Mouse (Mus musculus) embryonic facial prominence, embryonic 10.5 days (tissue): ENCODE measurements at regions not wholly inside any gene's neighbourhood (a gene's known extent, or its start where the extent isn't known, plus 50 kb on each side); places are given as distances from the start of the nearest gene placed in this dataset.
A peak's percentile ranks its signal among the peaks of the same experiment; 100 is the strongest.

Source experiments
- DNase-seq: peaks from one replicate; pipeline ENCODE4 v3.0.0-alpha.2; 2017; ENCODE audit warnings: low spot score
- H3K27ac ChIP-seq: fragments of 300-500 bp; sonication (generic); replicated peaks from 2 replicates; pipeline ENCODE4 v1.5.1; 2016; ENCODE audit warnings: mild to moderate bottlenecking
- H3K27me3 ChIP-seq: fragments of 300-500 bp; sonication (generic); replicated peaks from 2 replicates; pipeline ENCODE4 v1.6.1; 2016; ENCODE audit warnings: low read depth, mild to moderate bottlenecking; ENCODE audit not compliant: poor library complexity, severe bottlenecking
- H3K36me3 ChIP-seq: fragments of 300-500 bp; sonication (generic); replicated peaks from 2 replicates; pipeline ENCODE4 v1.6.1; 2016; ENCODE audit warnings: mild to moderate bottlenecking, moderate library complexity
- H3K4me1 ChIP-seq: fragments of 300-500 bp; sonication (generic); 2 replicates; pipeline ENCODE4 v1.6.1; 2016
- H3K4me3 ChIP-seq: fragments of 300-500 bp; sonication (generic); 2 replicates; pipeline ENCODE4 v1.5.1; 2016; ENCODE audit warnings: mild to moderate bottlenecking, moderate library complexity
- H3K9me3 ChIP-seq: fragments of 300-500 bp; sonication (generic); 2 replicates; pipeline ENCODE4 v1.6.1; 2016; ENCODE audit warnings: mild to moderate bottlenecking
- WGBS: fragments of 180-500 bp; shearing (Covaris S2); methylation state at CpG from one replicate; pipeline ENCODE4 v1.1.7; 2016; 5-methylcytosine and 5-hydroxymethylcytosine counted together

- no peaks in the 10 kb centered on the region for H3K36me3 ChIP-seq
- 37% methylated on average over 19 of the region's 19 CpGs for WGBS
- no peaks in the 10 kb centered on the region for H3K27me3 ChIP-seq
- H3K9me3 ChIP-seq: no peaks in the 10 kb centered on the region
- no peak for DNase-seq
- no peak overlapping the region for H3K4me3 ChIP-seq
- H3K4me1 ChIP-seq: peaks cover 13% of the 10 kb centered on the region
- no peak overlapping the region for H3K27ac ChIP-seq
Observed at GRCm38 (mm10) chr12:9253306-9254074, 223.7 kb downstream of the Ttc32 start.

GRCm38 (mm10) chr12:9254301-9254860 lies 224.6 kb downstream of the Ttc32 start:
- Histone ChIP-seq H3K27me3 (no peaks in the 10 kb centered on the region), H3K36me3 (no peaks in the 10 kb centered on the region), H3K4me1 (peaks cover 13% of the 10 kb centered on the region), H3K9me3 (no peaks in the 10 kb centered on the region), H3K27ac (no peak overlapping the region), H3K4me3 (no peak overlapping the region)
- DNase-seq: no peak
- 72% methylated on average over 6 of the region's 6 CpGs for WGBS

DNA sequence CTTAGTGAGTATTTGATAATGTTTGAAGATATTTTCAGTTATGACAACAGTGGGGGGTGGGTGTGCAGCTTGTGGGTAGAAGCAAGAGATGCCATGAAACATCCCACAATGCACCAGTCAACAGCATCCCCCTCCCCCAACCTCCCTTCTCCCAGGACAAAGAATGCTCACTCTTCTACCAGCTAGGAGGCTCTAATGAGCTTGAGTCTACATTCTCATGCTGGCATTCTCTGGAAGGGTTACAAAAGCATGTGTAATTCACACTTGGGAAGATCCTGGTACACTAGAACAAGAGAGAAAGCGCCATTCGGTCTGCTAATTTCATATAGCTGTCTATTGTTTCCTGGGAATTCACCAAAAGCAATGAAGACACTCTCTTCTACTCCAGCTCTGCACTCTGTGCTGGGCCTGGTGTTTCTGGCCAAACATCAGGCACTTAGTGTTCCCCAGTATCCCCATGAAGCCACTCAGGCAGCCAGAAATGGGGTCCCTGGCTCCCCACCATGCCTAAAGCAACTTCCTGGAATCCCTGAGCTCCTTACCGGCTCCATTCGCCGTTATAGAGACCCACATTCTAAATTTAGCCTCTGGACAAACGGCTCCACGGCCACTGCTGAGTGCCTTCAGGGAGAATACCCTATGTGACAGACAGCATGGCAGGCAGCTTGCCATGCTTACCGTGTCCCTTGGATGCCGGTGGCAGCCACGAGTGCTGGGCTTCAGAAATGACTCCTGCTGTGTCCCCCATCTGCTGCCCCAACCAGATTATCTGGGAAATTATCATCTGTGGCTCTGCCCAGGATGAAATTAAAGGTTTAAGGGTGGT lies 226.1 kb downstream of the Ttc32 start:
- no peak for DNase-seq
- peaks cover 13% of the 10 kb centered on the region for H3K4me1 ChIP-seq
- 81% methylated on average over 10 of the region's 10 CpGs for WGBS
- no peaks in the 10 kb centered on the region for H3K27me3 ChIP-seq
- no peak overlapping the region for H3K4me3 ChIP-seq
- no peaks in the 10 kb centered on the region for H3K36me3 ChIP-seq
- H3K9me3 ChIP-seq: no peaks in the 10 kb centered on the region
- no peak overlapping the region for H3K27ac ChIP-seq

DNA sequence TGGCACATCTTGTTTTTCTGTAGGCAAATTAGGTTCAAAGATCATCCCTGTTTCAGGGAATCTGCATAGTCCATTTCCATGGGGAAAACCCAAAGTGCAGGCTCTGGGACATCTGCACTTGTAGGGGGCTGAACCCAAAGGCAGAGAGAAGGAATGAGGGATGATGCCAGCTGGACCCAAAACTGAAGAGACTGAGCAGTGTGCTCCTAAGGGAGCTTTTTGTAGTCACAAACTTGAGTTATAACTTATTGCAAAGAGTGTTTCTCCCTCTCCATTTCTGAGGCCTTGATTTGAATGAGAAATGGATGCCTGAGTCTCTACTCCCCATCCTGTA lies 226.7 kb downstream of the Ttc32 start:
- Histone ChIP-seq H3K36me3 (no peaks in the 10 kb centered on the region), H3K4me3 (no peak overlapping the region), H3K27ac (no peak overlapping the region), H3K27me3 (no peaks in the 10 kb centered on the region), H3K4me1 (peaks cover 13% of the 10 kb centered on the region), H3K9me3 (no peaks in the 10 kb centered on the region)
- DNase-seq: no peak

DNA sequence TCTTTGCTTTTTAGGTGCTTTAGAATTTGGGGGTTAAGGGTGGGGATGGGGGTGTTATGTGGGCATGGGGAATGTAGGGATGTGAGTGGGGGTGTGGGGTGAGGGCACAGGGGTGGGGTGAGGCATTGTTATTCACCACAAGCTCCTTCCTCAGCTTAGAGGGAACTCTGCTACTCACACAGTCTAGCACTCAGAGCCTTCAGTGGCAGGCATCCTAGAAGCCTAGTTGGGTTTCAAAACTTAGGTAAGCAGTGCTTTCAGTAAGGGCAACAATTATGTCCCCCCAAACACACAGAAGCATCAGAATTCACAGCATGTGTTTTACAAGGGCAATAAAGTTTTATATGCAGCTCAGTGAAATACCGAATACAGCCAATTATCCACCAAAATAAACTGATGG lies 228.4 kb downstream of the Ttc32 start:
- peaks cover 12% of the 10 kb centered on the region for H3K4me1 ChIP-seq
- H3K27ac ChIP-seq: no peak overlapping the region
- H3K4me3 ChIP-seq: no peak overlapping the region
- 90% methylated on average over 1 of the region's 1 CpGs for WGBS
- H3K27me3 ChIP-seq: no peaks in the 10 kb centered on the region
- no peaks in the 10 kb centered on the region for H3K36me3 ChIP-seq
- DNase-seq: no peak
- no peaks in the 10 kb centered on the region for H3K9me3 ChIP-seq

DNA sequence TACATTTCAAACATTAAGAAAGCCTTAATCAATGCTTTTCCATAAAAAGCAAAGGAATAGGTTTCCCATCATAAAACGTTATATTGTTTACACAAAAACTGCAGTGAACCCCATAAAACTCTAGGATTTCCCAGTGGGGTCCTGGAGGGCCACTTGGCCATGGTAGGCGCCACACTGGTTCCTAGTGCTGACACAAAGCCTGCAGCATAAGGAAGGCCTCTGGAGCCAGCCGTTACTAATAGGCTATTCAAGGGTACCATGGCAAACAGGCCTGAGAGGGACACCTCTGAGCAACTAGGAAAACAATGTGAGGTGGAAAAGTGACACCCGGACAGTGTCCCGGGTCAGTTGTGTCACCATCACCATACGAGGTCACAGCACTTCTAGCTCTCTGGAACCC lies 231.9 kb downstream of the Ttc32 start:
- 68% methylated on average over 6 of the region's 6 CpGs for WGBS
- no peak overlapping the region for H3K27ac ChIP-seq
- H3K4me3 ChIP-seq: no peak overlapping the region
- H3K36me3 ChIP-seq: no peaks in the 10 kb centered on the region
- H3K27me3 ChIP-seq: no peaks in the 10 kb centered on the region
- H3K9me3 ChIP-seq: no peaks in the 10 kb centered on the region
- DNase-seq: no peak
- no peaks in the 10 kb centered on the region for H3K4me1 ChIP-seq

DNA sequence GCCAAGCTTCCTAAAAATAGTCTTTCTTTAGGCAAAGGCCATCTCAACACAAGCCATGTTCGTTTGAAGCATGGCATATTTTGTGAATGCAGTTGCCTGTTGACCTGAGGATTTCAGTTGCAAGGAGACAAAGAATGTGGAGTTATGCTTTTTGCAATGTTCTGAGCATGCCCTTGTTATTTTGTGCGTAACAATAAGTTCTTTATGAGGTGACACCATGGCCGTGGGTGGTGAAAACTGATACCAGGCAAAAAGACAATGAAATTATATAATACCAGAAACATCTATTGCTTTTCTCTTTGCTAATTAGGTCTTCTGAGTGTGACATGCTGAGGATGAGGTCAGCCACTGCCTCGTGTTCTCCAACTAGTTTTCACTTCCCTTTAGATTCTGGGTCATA lies 236.4 kb downstream of the Ttc32 start:
- Histone ChIP-seq H3K9me3 (no peaks in the 10 kb centered on the region), H3K27me3 (no peaks in the 10 kb centered on the region), H3K27ac (no peak overlapping the region), H3K4me1 (no peaks in the 10 kb centered on the region), H3K36me3 (no peaks in the 10 kb centered on the region), H3K4me3 (no peak overlapping the region)
- DNase-seq: no peak
- WGBS: 82% methylated on average over 4 of the region's 4 CpGs

GRCm38 (mm10) chr12:9271484-9271883 lies 241.7 kb downstream of the Ttc32 start:
- no peaks in the 10 kb centered on the region for H3K27me3 ChIP-seq
- WGBS: 91% methylated on average over 2 of the region's 2 CpGs
- no peak for DNase-seq
- no peak overlapping the region for H3K4me3 ChIP-seq
- H3K36me3 ChIP-seq: no peaks in the 10 kb centered on the region
- no peaks in the 10 kb centered on the region for H3K4me1 ChIP-seq
- no peak overlapping the region for H3K27ac ChIP-seq
- H3K9me3 ChIP-seq: no peaks in the 10 kb centered on the region

GRCm38 (mm10) chr12:9274181-9274580 lies 244.4 kb downstream of the Ttc32 start:
- no peak for DNase-seq
- Histone ChIP-seq H3K4me3 (no peak overlapping the region), H3K36me3 (no peaks in the 10 kb centered on the region), H3K27me3 (no peaks in the 10 kb centered on the region), H3K9me3 (no peaks in the 10 kb centered on the region), H3K4me1 (no peaks in the 10 kb centered on the region), H3K27ac (no peak overlapping the region)
- 64% methylated on average over 1 of the region's 1 CpGs for WGBS

DNA sequence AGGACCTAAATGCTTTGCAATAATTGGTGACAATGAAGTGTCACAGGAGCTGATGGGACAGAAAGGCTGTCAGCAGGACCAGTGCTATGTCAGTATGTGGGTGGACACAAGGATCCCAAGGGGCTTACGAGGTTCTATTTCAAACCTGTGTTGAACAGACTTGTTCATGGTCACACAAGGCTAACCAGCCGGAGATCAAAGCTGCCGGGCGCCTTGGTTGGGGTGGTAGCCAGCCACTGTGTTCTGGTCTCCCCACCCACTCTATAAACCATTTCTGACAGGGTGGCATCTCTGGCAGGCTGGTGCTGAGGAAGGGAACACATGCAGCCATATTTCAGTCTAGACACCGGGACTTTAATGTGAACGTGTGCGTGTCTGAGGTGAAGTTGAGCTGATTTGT lies 245.9 kb downstream of the Ttc32 start:
- H3K4me3 ChIP-seq: no peak overlapping the region
- no peaks in the 10 kb centered on the region for H3K27me3 ChIP-seq
- H3K4me1 ChIP-seq: 0 out of 2 replicates have a peak, but pooled peaks cover 5% of the 10 kb centered on the region
- WGBS: 93% methylated on average over 7 of the region's 7 CpGs
- H3K9me3 ChIP-seq: no peaks in the 10 kb centered on the region
- H3K27ac ChIP-seq: no peak overlapping the region
- H3K36me3 ChIP-seq: no peaks in the 10 kb centered on the region
- no peak for DNase-seq

GRCm38 (mm10) chr12:9278735-9279134 lies 248.9 kb downstream of the Ttc32 start:
- Histone ChIP-seq H3K27me3 (no peaks in the 10 kb centered on the region), H3K4me1 (0 out of 2 replicates have a peak, but pooled peaks cover 7% of the 10 kb centered on the region), H3K36me3 (no peaks in the 10 kb centered on the region), H3K27ac (no peak overlapping the region), H3K4me3 (no peak overlapping the region), H3K9me3 (no peaks in the 10 kb centered on the region)
- WGBS: 36% methylated on average over 5 of the region's 5 CpGs
- DNase-seq: no peak

GRCm38 (mm10) chr12:9279893-9280605 lies 250.3 kb downstream of the Ttc32 start:
- Histone ChIP-seq H3K4me1 (0 out of 2 replicates have a peak, but pooled peaks cover 7% of the 10 kb centered on the region), H3K4me3 (no peak overlapping the region), H3K9me3 (no peaks in the 10 kb centered on the region), H3K27ac (no peak overlapping the region; the same call in 1 of the 2 replicates), H3K36me3 (no peaks in the 10 kb centered on the region), H3K27me3 (no peaks in the 10 kb centered on the region)
- peak; percentile 15 for DNase-seq
- WGBS: 41% methylated on average over 5 of the region's 5 CpGs
